In the genomic region with DNA sequence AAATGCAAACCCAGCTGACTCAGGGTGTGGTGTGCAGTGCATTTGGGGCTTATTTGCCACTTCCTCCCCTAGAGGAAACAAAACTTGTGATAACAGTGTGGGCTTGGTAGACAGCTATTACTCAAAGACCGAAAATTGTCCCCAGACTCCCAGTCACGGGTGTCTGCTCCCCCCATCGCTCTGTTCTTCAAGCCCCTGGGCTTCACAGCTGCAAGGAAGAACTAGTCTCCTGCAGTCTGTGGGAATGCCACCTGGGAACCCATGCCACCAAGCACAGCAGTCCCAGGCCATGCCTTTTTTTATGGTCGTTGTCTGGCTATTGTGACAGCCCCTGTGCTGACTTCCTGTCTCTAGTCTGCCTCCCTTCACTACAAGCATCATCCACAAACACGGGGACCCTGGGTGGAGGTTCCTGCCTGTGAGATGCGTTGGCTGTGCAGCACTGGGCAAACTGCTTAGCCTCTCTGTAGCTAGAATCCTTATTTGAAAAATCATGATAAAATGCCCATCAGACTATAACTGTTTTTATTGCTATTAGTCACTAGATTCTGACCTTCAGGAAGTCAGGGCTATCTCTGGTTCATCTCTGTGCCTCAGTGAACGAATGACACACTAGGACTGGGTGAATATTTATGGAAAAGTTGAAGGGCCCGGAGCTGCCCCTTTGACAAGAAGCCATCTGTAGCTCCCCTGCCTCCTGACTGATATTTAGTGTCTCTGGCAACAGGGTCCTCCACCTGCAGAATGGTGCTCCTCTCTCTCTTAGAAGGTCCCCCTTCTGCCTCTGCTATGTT, we compare ENCODE assay signal across 13 mouse cellular contexts. TPM values are rescaled to one million over a fixed set of nuclear protein-coding genes. Genes with fewer than 3 reads are reported as not detected.
DNase-seq lines count a peak whose midpoint lies in the region; ATAC-seq lines count a peak whose summit lies in the region.
"Had no signal": no experiment of that assay in that cellular context is flagged by ENCODE, and none has a peak within 500 bp of the region (broad histone marks: within the 10 kb centered on the region; RNA-seq: fewer than 3 reads in every experiment).

No protein-coding gene starts in this region.

- ATAC-seq in CD4-positive, CD25-positive, alpha-beta regulatory T cell, adult 4 months = peak; percentile 86
- ATAC-seq in midbrain, embryonic 13.5 days = no peak
- ATAC-seq in midbrain, embryonic 16.5 days = no peak

- no peak overlapping the region for H3K9ac ChIP-seq in midbrain, embryonic 13.5 days (replicated peaks)
- no peak overlapping the region for H3K9ac ChIP-seq in midbrain, embryonic 16.5 days (ENCODE audit: low read depth, low read length)
- H3K9ac ChIP-seq: liver, embryonic 15.5 days had no signal

- 58% methylated on average over 8 of the region's 8 CpGs for WGBS in midbrain, embryonic 13.5 days
- 66% methylated on average over 8 of the region's 8 CpGs for WGBS in midbrain, embryonic 16.5 days

- H3K27ac ChIP-seq in midbrain, embryonic 13.5 days = no peak overlapping the region
- H3K27ac ChIP-seq in midbrain, embryonic 16.5 days (ENCODE audit: low read length) = no peak overlapping the region
- H3K27ac ChIP-seq: left cerebral cortex, adult 2 months; liver, embryonic 15.5 days had no signal

- H3K9me3 ChIP-seq in midbrain, embryonic 13.5 days = no peaks in the 10 kb centered on the region
- no peaks in the 10 kb centered on the region for H3K9me3 ChIP-seq in midbrain, embryonic 16.5 days (replicated peaks; ENCODE audit: control insufficient read depth, low read length, poor library complexity, severe bottlenecking)
- H3K9me3 ChIP-seq: liver, embryonic 15.5 days had no signal

- no peak overlapping the region for H3K4me2 ChIP-seq in midbrain, embryonic 13.5 days (replicated peaks)
- no peak overlapping the region for H3K4me2 ChIP-seq in midbrain, embryonic 16.5 days (ENCODE audit: low read length)
- H3K4me2 ChIP-seq: liver, embryonic 15.5 days had no signal

- no peaks in the 10 kb centered on the region for H3K27me3 ChIP-seq in midbrain, embryonic 13.5 days
- no peaks in the 10 kb centered on the region for H3K27me3 ChIP-seq in midbrain, embryonic 16.5 days (ENCODE audit: control insufficient read depth, insufficient read depth, low read depth, low read length)
- H3K27me3 ChIP-seq: liver, embryonic 15.5 days had no signal

- peaks cover 53% of the 10 kb centered on the region for H3K4me1 ChIP-seq in midbrain, embryonic 13.5 days (replicated peaks)
- H3K4me1 ChIP-seq in midbrain, embryonic 16.5 days (ENCODE audit: control insufficient read depth, insufficient read depth, low read length) = peaks cover 4% of the 10 kb centered on the region

- H3K36me3 ChIP-seq in midbrain, embryonic 13.5 days = no peaks in the 10 kb centered on the region
- H3K36me3 ChIP-seq in midbrain, embryonic 16.5 days (ENCODE audit: control insufficient read depth, insufficient read depth, low read length) = no peaks in the 10 kb centered on the region
- H3K36me3 ChIP-seq: liver, embryonic 15.5 days had no signal

- H3K4me3 ChIP-seq in midbrain, embryonic 13.5 days (replicated peaks) = no peak overlapping the region
- H3K4me3 ChIP-seq in midbrain, embryonic 16.5 days (ENCODE audit: low read depth, low read length) = no peak overlapping the region
- H3K4me3 ChIP-seq: left cerebral cortex, adult 2 months; liver, embryonic 15.5 days had no signal

- peak; percentile 30 for DNase-seq in A20 (ENCODE audit: low read depth, low spot score)
- peak; percentile 81 for DNase-seq in induced T-regulatory cell, adult 2 months (ENCODE audit: low read depth)
- peak; percentile 23 to 36 for DNase-seq in spleen, postnatal 10 days (ENCODE audit: low spot score in 2 of 2)
- no peak for DNase-seq in left cerebral cortex, adult 11 months (ENCODE audit: low spot score)
- DNase-seq: gastrocnemius, postnatal 14 days; kidney, adult 18-20 months; midbrain, embryonic 14.5 days had no signal

RNA-seq across cellular contexts. Expression of gene Rab11fip4, which starts 50.1 kb away (rescaled TPM):
- 10 to 100 TPM in 1 of 2 experiments, 1 to 10 TPM in 1; 8.3 to 13.0 TPM for polyA plus RNA-seq in CD4-positive, CD25-positive, alpha-beta regulatory T cell, adult 4 months (2017; shearing (Covaris generic))
- polyA plus RNA-seq in midbrain, embryonic 13.5 days (2015; fragmentation: Nextera tagmentation; extraction: Ambion mirVana) = 21.8 and 22.2 TPM in 2 replicates
- polyA plus RNA-seq in midbrain, embryonic 16.5 days (2015; fragmentation: Nextera tagmentation; extraction: Ambion mirVana) = 27.8 and 29.4 TPM in 2 replicates
- polyA plus RNA-seq: heart, postnatal 0 days had no signal
